Comparison of ENCODE assay signal across 8 mouse cellular contexts in the genomic region with DNA sequence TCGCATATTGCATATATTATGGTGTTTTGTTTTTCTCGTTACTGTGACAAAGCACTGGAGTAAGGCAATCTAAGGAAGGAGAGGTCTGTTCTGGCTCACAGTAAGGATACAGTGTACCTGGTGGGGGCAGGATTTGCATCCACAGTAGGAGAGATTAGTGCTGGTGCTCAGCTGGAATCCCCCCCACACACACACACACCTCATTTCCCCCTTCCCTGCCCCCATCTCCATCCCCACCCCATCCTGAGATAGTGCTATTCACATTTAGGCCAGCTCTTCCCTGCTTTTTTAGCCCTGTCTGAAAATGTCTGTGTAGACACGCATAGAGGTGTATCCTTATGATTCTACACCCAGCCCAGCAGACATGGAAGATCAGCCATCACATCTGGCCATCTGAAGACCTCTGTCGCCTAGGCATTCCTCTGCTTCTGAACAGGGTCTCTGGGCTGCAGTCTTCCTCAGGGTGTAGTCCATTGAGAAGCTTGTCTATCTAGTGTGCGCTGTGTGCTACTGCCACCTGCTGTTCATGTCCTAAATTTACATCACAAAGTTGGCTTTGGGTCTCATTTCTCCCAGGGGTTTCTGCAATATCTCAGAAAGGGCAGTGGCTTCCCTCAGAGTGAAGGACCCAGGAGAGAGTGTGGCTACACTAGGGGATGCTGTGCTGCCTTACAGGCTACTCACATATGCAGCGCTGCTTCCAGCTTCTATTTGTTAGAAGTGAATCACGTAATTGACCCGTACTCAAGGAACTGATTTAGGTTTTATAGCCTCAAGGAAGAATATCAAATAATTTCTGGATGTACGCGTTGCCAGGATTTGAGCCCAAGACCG. TPM values are rescaled to one million over a fixed set of nuclear protein-coding genes. Genes with fewer than 3 reads are reported as not detected.
DNase-seq lines count a peak whose midpoint lies in the region; ATAC-seq lines count a peak whose summit lies in the region.

No protein-coding gene starts in this region.

- H3K27ac ChIP-seq in heart, embryonic 16.5 days (ENCODE audit: low read length), result no peak overlapping the region
- H3K27ac ChIP-seq in neural tube, embryonic 15.5 days (replicated peaks), result no peak overlapping the region

- 59% methylated on average over 11 of the region's 11 CpGs for WGBS in heart, embryonic 16.5 days
- WGBS in neural tube, embryonic 15.5 days, result 62% methylated on average over 11 of the region's 11 CpGs

- H3K27me3 ChIP-seq in heart, embryonic 16.5 days (ENCODE audit: control insufficient read depth, insufficient read depth, low read length), result no peaks in the 10 kb centered on the region
- no peaks in the 10 kb centered on the region for H3K27me3 ChIP-seq in neural tube, embryonic 15.5 days (replicated peaks)

- H3K4me3 ChIP-seq in heart, embryonic 16.5 days (ENCODE audit: low read length), result no peak overlapping the region
- no peak overlapping the region for H3K4me3 ChIP-seq in neural tube, embryonic 15.5 days (replicated peaks)

- no peak overlapping the region for H3K9ac ChIP-seq in heart, embryonic 16.5 days (ENCODE audit: low read length)
- H3K9ac ChIP-seq in neural tube, embryonic 15.5 days (replicated peaks), result no peak overlapping the region

- peak; percentile 41; the same call in 1 of the 2 replicates for ATAC-seq in heart, embryonic 16.5 days (replicated peaks; ENCODE audit: extremely low read depth, insufficient read depth, low FRiP score)
- peak; percentile 84; the same call in 1 of the 2 replicates for ATAC-seq in neural tube, embryonic 15.5 days (ENCODE audit: low FRiP score)

- DNase-seq in CD4-positive helper T cell, adult 2 months (ENCODE audit: low read depth, low spot score), result peak; percentile 69
- peak; percentile 47 for DNase-seq in WW6 (ENCODE audit: low read depth, low spot score)
- peak; percentile 89 for DNase-seq in embryo, embryonic 10 days (ENCODE audit: low spot score)
- DNase-seq in kidney, postnatal 10 days, result peak; percentile 76
- DNase-seq in lung, adult 18-20 months, result peak; percentile 34 to 55
- peak; percentile 45 to 73 for DNase-seq in thymus, postnatal 10 days (ENCODE audit: low spot score in 2 of 2)

- H3K4me2 ChIP-seq in heart, embryonic 16.5 days (ENCODE audit: low read depth, low read length), result no peak overlapping the region
- H3K4me2 ChIP-seq in neural tube, embryonic 15.5 days, result no peak overlapping the region

- no peaks in the 10 kb centered on the region; the same call in 1 of the 2 replicates for H3K9me3 ChIP-seq in heart, embryonic 16.5 days (replicated peaks; ENCODE audit: control insufficient read depth, low read length)
- H3K9me3 ChIP-seq in neural tube, embryonic 15.5 days (replicated peaks), result no peaks in the 10 kb centered on the region

- no peaks in the 10 kb centered on the region for H3K36me3 ChIP-seq in heart, embryonic 16.5 days (ENCODE audit: control insufficient read depth, insufficient read depth)
- no peaks in the 10 kb centered on the region for H3K36me3 ChIP-seq in neural tube, embryonic 15.5 days

- H3K4me1 ChIP-seq in heart, embryonic 16.5 days (ENCODE audit: control insufficient read depth, insufficient read depth, low read length), result no peaks in the 10 kb centered on the region
- no peaks in the 10 kb centered on the region for H3K4me1 ChIP-seq in neural tube, embryonic 15.5 days

RNA-seq across cellular contexts. Expression of a gene that starts 44.4 kb away (rescaled TPM):
- polyA plus RNA-seq in heart, embryonic 16.5 days (2015; fragmentation: Nextera tagmentation; extraction: Ambion mirVana), result 79.9 and 84.1 TPM in 2 replicates
- 10.5 and 16.8 TPM in 2 replicates for polyA plus RNA-seq in neural tube, embryonic 15.5 days (2015; fragmentation: Nextera tagmentation; extraction: Ambion mirVana)
